Mouse (Mus musculus) right cerebral cortex, adult 18-20 months (tissue): Measurements from ENCODE around the gene Lrrc4.
A peak's percentile ranks its signal among the peaks of the same experiment; 100 is the strongest.

Source experiments
- DNase-seq: peaks from one replicate; pipeline ENCODE4 v3.0.0; 2022; ENCODE audit warnings: mixed read lengths

Lrrc4 gene

GRCm38 (mm10) chr6:28761728-28762127 is 69.8 kb downstream of the Lrrc4 start:
- no peak for DNase-seq

- DNase-seq: no peak
Measured at GRCm38 (mm10) chr6:28758293-28758692, 73.3 kb downstream of the Lrrc4 start.

GRCm38 (mm10) chr6:28756306-28757018 is 75.1 kb downstream of the Lrrc4 start:
- peak; percentile 75 for DNase-seq

GRCm38 (mm10) chr6:28754127-28754898 is 77.2 kb downstream of the Lrrc4 start:
- DNase-seq: peak; percentile 28

GRCm38 (mm10) chr6:28753681-28754080 is 77.9 kb downstream of the Lrrc4 start:
- peak; percentile 39 for DNase-seq

- peak; percentile 69 for DNase-seq
Measured at GRCm38 (mm10) chr6:28753217-28753616, 78.3 kb downstream of the Lrrc4 start.

- no peak for DNase-seq
Measured at GRCm38 (mm10) chr6:28751186-28751585, 80.4 kb downstream of the Lrrc4 start.

- no peak for DNase-seq
Measured at GRCm38 (mm10) chr6:28749224-28749623, 82.3 kb downstream of the Lrrc4 start.

- DNase-seq: no peak
Measured at GRCm38 (mm10) chr6:28747931-28748670, 83.4 kb downstream of the Lrrc4 start.

- no peak for DNase-seq
Measured at GRCm38 (mm10) chr6:28747025-28747424, 84.5 kb downstream of the Lrrc4 start.

GRCm38 (mm10) chr6:28745864-28746263 is 85.7 kb downstream of the Lrrc4 start:
- DNase-seq: no peak

GRCm38 (mm10) chr6:28743586-28743985 is 88.0 kb downstream of the Lrrc4 start:
- DNase-seq: no peak

GRCm38 (mm10) chr6:28737601-28738000 is 93.9 kb downstream of the Lrrc4 start:
- no peak for DNase-seq

GRCm38 (mm10) chr6:28736665-28737064 is 94.9 kb downstream of the Lrrc4 start:
- no peak for DNase-seq

GRCm38 (mm10) chr6:28735116-28735515 is 96.4 kb downstream of the Lrrc4 start:
- DNase-seq: no peak

GRCm38 (mm10) chr6:28733884-28734647 is 97.5 kb downstream of the Lrrc4 start:
- no peak for DNase-seq

- DNase-seq: no peak
Measured at GRCm38 (mm10) chr6:28731246-28731645, 100.3 kb downstream of the Lrrc4 start.

GRCm38 (mm10) chr6:28729649-28730048 is 101.9 kb downstream of the Lrrc4 start:
- DNase-seq: no peak

- no peak for DNase-seq
Measured at GRCm38 (mm10) chr6:28729236-28729635, 102.3 kb downstream of the Lrrc4 start.

GRCm38 (mm10) chr6:28724776-28725175 is 106.8 kb downstream of the Lrrc4 start:
- no peak for DNase-seq

GRCm38 (mm10) chr6:28723059-28723458 is 108.5 kb downstream of the Lrrc4 start:
- DNase-seq: no peak

- no peak for DNase-seq
Measured at GRCm38 (mm10) chr6:28720391-28721171, 111.0 kb downstream of the Lrrc4 start.
